Mouse (Mus musculus) heart, postnatal 0 days (tissue): Measurements from ENCODE around the gene Dip2b. TPM values are rescaled to one million over a fixed set of nuclear protein-coding genes. Genes with fewer than 3 reads are reported as not detected.

Source experiments
- ATAC-seq: fragments of 200-750 bp; cut with Nextera tagmentation; 2 replicates; pipeline ENCODE4 v1.8.0; 2017; ENCODE audit warnings: low read depth, moderate number of reproducible peaks, moderate library complexity; ENCODE audit not compliant: insufficient read depth
- DNase-seq: peaks from one replicate; pipeline ENCODE4 v3.0.0-alpha.2; 2016; ENCODE audit warnings: low spot score
- H3K27ac ChIP-seq: fragments of 300-500 bp; sonication (generic); 2 replicates; pipeline ENCODE4 v1.5.1; 2014; ENCODE audit warnings: low read depth, mild to moderate bottlenecking
- H3K27me3 ChIP-seq: fragments of 300-500 bp; sonication (generic); 2 replicates; pipeline ENCODE4 v1.6.1; 2014; ENCODE audit warnings: low read length, mixed read lengths; ENCODE audit not compliant: control insufficient read depth, insufficient read depth
- H3K36me3 ChIP-seq: fragments of 300-500 bp; sonication (generic); replicated peaks from 2 replicates; pipeline ENCODE4 v1.6.1; 2014; ENCODE audit warnings: low read length, mixed read lengths; ENCODE audit not compliant: control insufficient read depth, insufficient read depth
- H3K4me1 ChIP-seq: fragments of 300-500 bp; sonication (generic); 2 replicates; pipeline ENCODE4 v1.6.1; 2014; ENCODE audit warnings: antibody characterized with exemption; ENCODE audit not compliant: control insufficient read depth, insufficient read depth
- H3K4me2 ChIP-seq: fragments of 300-500 bp; sonication (generic); 2 replicates; pipeline ENCODE4 v1.6.1; 2014; ENCODE audit warnings: low read depth, mild to moderate bottlenecking, low read length, moderate library complexity
- H3K4me3 ChIP-seq: fragments of 300-500 bp; sonication (generic); 2 replicates; pipeline ENCODE4 v1.5.1; 2014; ENCODE audit warnings: low read depth, low read length
- H3K9ac ChIP-seq: fragments of 300-500 bp; sonication (generic); replicated peaks from 2 replicates; pipeline ENCODE4 v1.6.1; 2014; ENCODE audit warnings: low read depth, low read length, mixed read lengths
- H3K9me3 ChIP-seq: fragments of 300-500 bp; sonication (generic); replicated peaks from 2 replicates; pipeline ENCODE4 v1.6.1; 2016; ENCODE audit warnings: low read length; ENCODE audit not compliant: control insufficient read depth
- CTCF ChIP-seq: IDR thresholded peaks from 2 replicates; pipeline ENCODE4 v1.5.1; 2016; ENCODE audit warnings: antibody characterized with exemption, control low read depth, low read depth
- EP300 ChIP-seq: IDR thresholded peaks from 2 replicates; pipeline ENCODE4 v1.6.1; 2016; ENCODE audit warnings: antibody characterized with exemption, low read depth
- WGBS: fragments of 180-500 bp; shearing (Covaris S2); extraction: QIAGEN DNeasy Blood & Tissue Kit; methylation state at CpG from one replicate; pipeline ENCODE4 v1.1.7; 2014; 5-methylcytosine and 5-hydroxymethylcytosine counted together
- polyA plus RNA-seq: library from polyadenylated mRNA; unstranded; fragments of >200 nt; fragmentation: Nextera tagmentation; extraction: Ambion mirVana; gene quantifications from 2 replicates; pipeline ENCODE4 v1.2.1, GENCODE M21; 2015
- total RNA-seq: library from RNA; depleted of rRNA; stranded (reverse); fragments of >200 nt; gene quantifications from 2 replicates; pipeline ENCODE4 v1.2.3, GENCODE M21; 2014; ENCODE audit warnings: low replicate concordance

Gene Dip2b
- total and polyA plus RNA-seq, 2 experiments from 2014 or later, result 9.7 to 24.0 TPM

- H3K9me3 ChIP-seq, result no peaks in the 10 kb centered on the region
- no peak overlapping the region for H3K4me2 ChIP-seq
- no peak overlapping the region for H3K9ac ChIP-seq
- H3K4me3 ChIP-seq, result no peak overlapping the region
- no peaks in the 10 kb centered on the region for H3K4me1 ChIP-seq
- ATAC-seq, result no peak
- H3K36me3 ChIP-seq, result peaks cover 86% of the 10 kb centered on the region
- TF ChIP-seq CTCF (no peak), EP300 (no peak)
- H3K27ac ChIP-seq, result no peak overlapping the region
- DNase-seq, result no peak
- H3K27me3 ChIP-seq, result no peaks in the 10 kb centered on the region
Observed at GRCm38 (mm10) chr15:100006180-100006579, 32.3 kb upstream of the Dip2b start.

GRCm38 (mm10) chr15:100018280-100018899, 20.1 kb upstream of the Dip2b start:
- no peak for TF ChIP-seq CTCF
- no peak for TF ChIP-seq EP300
- H3K27me3 ChIP-seq, result no peaks in the 10 kb centered on the region
- H3K4me1 ChIP-seq, result no peaks in the 10 kb centered on the region
- peaks cover 15% of the 10 kb centered on the region for H3K36me3 ChIP-seq
- WGBS, result 77% methylated on average over 6 of the region's 6 CpGs
- H3K9ac ChIP-seq, result no peak overlapping the region
- H3K27ac ChIP-seq, result no peak overlapping the region
- no peaks in the 10 kb centered on the region for H3K9me3 ChIP-seq
- no peak overlapping the region for H3K4me3 ChIP-seq
- DNase-seq, result no peak
- no peak overlapping the region for H3K4me2 ChIP-seq
- no peak for ATAC-seq

- WGBS, result 100% methylated on average over 1 of the region's 1 CpGs
- ATAC-seq (no peak), DNase-seq (no peak)
- no peak for TF ChIP-seq CTCF
- TF ChIP-seq EP300, result no peak
- no peak overlapping the region for H3K4me3 ChIP-seq
- H3K36me3 ChIP-seq, result peaks cover 7% of the 10 kb centered on the region; the same call in 1 of the 2 replicates
- H3K27ac ChIP-seq, result no peak overlapping the region
- H3K4me1 ChIP-seq, result no peaks in the 10 kb centered on the region
- no peaks in the 10 kb centered on the region for H3K9me3 ChIP-seq
- no peak overlapping the region for H3K4me2 ChIP-seq
- H3K27me3 ChIP-seq, result no peaks in the 10 kb centered on the region
- H3K9ac ChIP-seq, result no peak overlapping the region
Observed at GRCm38 (mm10) chr15:100021175-100021574, 17.3 kb upstream of the Dip2b start.

GRCm38 (mm10) chr15:100022923-100023322, 15.5 kb upstream of the Dip2b start:
- H3K36me3 ChIP-seq, result no peaks in the 10 kb centered on the region
- H3K9me3 ChIP-seq, result no peaks in the 10 kb centered on the region
- peak; percentile 68 for TF ChIP-seq CTCF
- TF ChIP-seq EP300, result no peak
- no peak overlapping the region for H3K4me2 ChIP-seq
- ATAC-seq (peak; percentile 36; the same call in 1 of the 2 replicates), DNase-seq (peak; percentile 63)
- no peak overlapping the region for H3K4me3 ChIP-seq
- H3K9ac ChIP-seq, result no peak overlapping the region
- 14% methylated on average over 5 of the region's 5 CpGs for WGBS
- no peaks in the 10 kb centered on the region for H3K4me1 ChIP-seq
- H3K27me3 ChIP-seq, result no peaks in the 10 kb centered on the region
- H3K27ac ChIP-seq, result no peak overlapping the region

- no peak for TF ChIP-seq CTCF
- TF ChIP-seq EP300, result no peak
Observed at GRCm38 (mm10) chr15:100025076-100025834, 13.2 kb upstream of the Dip2b start.

GRCm38 (mm10) chr15:100028133-100028532, 10.3 kb upstream of the Dip2b start:
- no peaks in the 10 kb centered on the region for H3K4me1 ChIP-seq
- no peak for DNase-seq

More at GRCm38 (mm10) chr15:100025076-100025834, 13.2 kb upstream of the Dip2b start:
- no peak overlapping the region for H3K27ac ChIP-seq
- H3K4me2 ChIP-seq, result no peak overlapping the region
- H3K9me3 ChIP-seq, result no peaks in the 10 kb centered on the region
- ATAC-seq, result no peak
- no peak for DNase-seq
- H3K4me3 ChIP-seq, result no peak overlapping the region
- 81% methylated on average over 11 of the region's 11 CpGs for WGBS
- no peak overlapping the region for H3K9ac ChIP-seq
- no peaks in the 10 kb centered on the region for H3K4me1 ChIP-seq
- H3K27me3 ChIP-seq, result no peaks in the 10 kb centered on the region
- H3K36me3 ChIP-seq, result no peaks in the 10 kb centered on the region

More at GRCm38 (mm10) chr15:100028133-100028532, 10.3 kb upstream of the Dip2b start:
- H3K4me3 ChIP-seq, result no peak overlapping the region
- no peaks in the 10 kb centered on the region for H3K9me3 ChIP-seq
- no peak overlapping the region for H3K4me2 ChIP-seq
- no peak for ATAC-seq
- no peaks in the 10 kb centered on the region for H3K27me3 ChIP-seq
- no peak overlapping the region for H3K9ac ChIP-seq
- no peak for TF ChIP-seq EP300
- no peak for TF ChIP-seq CTCF
- 76% methylated on average over 2 of the region's 2 CpGs for WGBS
- no peak overlapping the region for H3K27ac ChIP-seq
- H3K36me3 ChIP-seq, result no peaks in the 10 kb centered on the region
